ENCODE assay signal across 10 mouse cellular contexts in genomic region chr10:88725343-88725742, GRCm38 (mm10). TPM values are rescaled to one million over a fixed set of nuclear protein-coding genes. Genes with fewer than 3 reads are reported as not detected.
DNase-seq lines count a peak whose midpoint lies in the region; ATAC-seq and TF ChIP-seq lines count a peak whose summit lies in the region.
"Had no signal": no experiment of that assay in that cellular context is flagged by ENCODE, and none has a peak within 500 bp of the region (broad histone marks: within the 10 kb centered on the region; RNA-seq: fewer than 3 reads in every experiment).

No protein-coding gene starts in this region.

- no peak overlapping the region for H3K4me3 ChIP-seq in liver, adult 2 months (ENCODE audit: insufficient read depth, low read depth, low read length)
- no peak overlapping the region for H3K4me3 ChIP-seq in cortical plate, adult 2 months (ENCODE audit: insufficient read depth, low read length)
- H3K4me3 ChIP-seq: liver, embryonic 15.5 days had no signal

- no peaks in the 10 kb centered on the region for H3K79me2 ChIP-seq in liver, adult 2 months (ENCODE audit: control insufficient read depth, insufficient read depth, low read length)

- TF ChIP-seq POLR2A in liver, adult 2 months (IDR thresholded peaks at IDR 0.05; ENCODE audit: extremely low read depth, insufficient read depth, low read length), result no peak
- no peak for TF ChIP-seq POLR2A in cortical plate, adult 2 months (IDR thresholded peaks at IDR 0.05; ENCODE audit: extremely low read depth, insufficient read depth, low read length)

- DNase-seq in cerebellum, postnatal 10 days, result peak; percentile 48 to 55
- DNase-seq in cerebellum, adult 11-12 months, result no peak
- DNase-seq in liver, adult 2 months (ENCODE audit: extremely low read depth, low read depth, low spot score), result peak; percentile 46
- DNase-seq in liver, result no peak
- no peak for DNase-seq in cerebellum, adult 18-20 months
- no peak for DNase-seq in gastrocnemius, postnatal 25 days

- no peaks in the 10 kb centered on the region for H3K4me1 ChIP-seq in liver, adult 2 months (ENCODE audit: control insufficient read depth, insufficient read depth, low read length)
- no peaks in the 10 kb centered on the region for H3K4me1 ChIP-seq in cortical plate, adult 2 months (ENCODE audit: control insufficient read depth, insufficient read depth, low read length)

- H3K27ac ChIP-seq in liver, adult 2 months (replicated peaks; ENCODE audit: insufficient read depth, low read depth, low read length), result no peak overlapping the region
- no peak overlapping the region for H3K27ac ChIP-seq in cortical plate, adult 2 months (ENCODE audit: insufficient read depth, low read length)
- H3K27ac ChIP-seq: liver, embryonic 15.5 days had no signal

- H3K27me3 ChIP-seq in liver, adult 2 months (ENCODE audit: control insufficient read depth, insufficient read depth, low read length), result no peaks in the 10 kb centered on the region

- no peaks in the 10 kb centered on the region for H3K36me3 ChIP-seq in liver, adult 2 months (ENCODE audit: control insufficient read depth, insufficient read depth, low read length)
- H3K36me3 ChIP-seq: liver, embryonic 15.5 days had no signal

- TF ChIP-seq CTCF in liver, adult 2 months (IDR thresholded peaks at IDR 0.05; ENCODE audit: low read depth, low read length), result peak; percentile 46
- TF ChIP-seq CTCF in cortical plate, adult 2 months (IDR thresholded peaks at IDR 0.05; ENCODE audit: extremely low read depth, insufficient read depth, low read length), result peak; percentile 28; the same call in 1 of the 2 replicates

- peak; percentile 71 for ATAC-seq in megakaryocyte, adult 5-6 weeks (ENCODE audit: poor library complexity, severe bottlenecking)

- 33% methylated on average over 2 of the region's 2 CpGs for WGBS in liver, adult 2 months

- H3K9ac ChIP-seq in liver, adult 2 months (ENCODE audit: low read depth, low read length), result no peak overlapping the region
- H3K9ac ChIP-seq: liver, embryonic 15.5 days had no signal

RNA-seq across cellular contexts. Expression of gene Arl1, which starts 5.3 kb away (rescaled TPM):
- 84.9 and 98.1 TPM in 2 replicates for total RNA-seq in liver, adult 2 months (2014; rRNA removed)
- 30.3 and 31.7 TPM in 2 replicates for polyA plus RNA-seq in liver, adult 2 months (2012; rRNA removed)
- polyA plus RNA-seq in cortical plate, adult 2 months (2012; rRNA removed), result 130 and 132 TPM in 2 replicates
- total RNA-seq in megakaryocyte, adult 5-6 weeks (2015), result 76.8 and 80.8 TPM in 2 replicates
- total RNA-seq in megakaryocyte, adult 5-6 weeks (2017), result 72.0 and 81.6 TPM in 2 replicates
- total RNA-seq in gastrocnemius, postnatal 25 days (2021), result 10 to 100 TPM; 73.8 to 76.8 TPM

RNA-seq across cellular contexts. Expression of gene Spic, which starts 40.5 kb away (rescaled TPM):
- 2.6 and 3.0 TPM in 2 replicates for total RNA-seq in liver, adult 2 months (2014; rRNA removed)
- polyA plus RNA-seq in liver, adult 2 months (2012; rRNA removed), result 0.19 and 0.37 TPM in 2 replicates
- not detected in 2 replicates for polyA plus RNA-seq in cortical plate, adult 2 months (2012; rRNA removed)
- total RNA-seq in megakaryocyte, adult 5-6 weeks (2015), result 0.14 and 0.36 TPM in 2 replicates
- total RNA-seq in megakaryocyte, adult 5-6 weeks (2017), result 0.29 and 1.7 TPM in 2 replicates
- not detected for total RNA-seq in gastrocnemius, postnatal 25 days (2021)
- polyA plus RNA-seq: C2C12 had no signal

Comparison
In these comparisons a context has a peak if more than half of its experiments do, and no peak if none do; other contexts are left out.
1. DNase-seq: peak in cerebellum, postnatal 10 days (2 of 2) and liver, adult 2 months (single experiment); none in cerebellum, adult 11-12 months (single experiment), liver (single experiment), cerebellum, adult 18-20 months (0 of 2) and gastrocnemius, postnatal 25 days (single experiment).